Mouse (Mus musculus) adrenal gland, adult (tissue): ENCODE results near the gene Traf3ip3.

Source experiments
- DNase-seq, 2 experiments: peaks; one replicate each; pipeline ENCODE4 v3.0.0; 2022 to 2023; ENCODE audit warnings: low spot score in 1 of 2; ENCODE audit not compliant: inconsistent age in 2 of 2

Gene Traf3ip3

DNA sequence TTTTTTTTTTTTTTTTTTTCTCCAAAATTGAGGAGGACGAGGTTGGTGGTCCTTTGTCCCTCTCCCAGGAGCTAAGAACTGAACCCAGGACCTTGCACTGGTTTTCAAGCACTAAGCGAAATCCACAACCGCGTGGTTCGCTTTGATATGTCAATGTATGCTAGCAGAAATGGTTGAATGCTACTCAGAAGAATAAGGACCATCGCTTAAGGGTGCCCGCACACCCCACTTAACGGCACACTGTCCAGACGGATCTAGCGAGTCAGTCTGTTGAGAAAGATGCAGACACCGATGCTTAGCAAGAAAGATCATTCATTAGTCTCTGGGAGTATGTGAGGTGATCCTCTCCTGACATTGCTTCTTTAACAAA is 71.1 kb downstream of the Traf3ip3 start:
- no peak for DNase-seq

- peak; percentile 95 to 98 for DNase-seq
Observed at GRCm38 (mm10) chr1:193129786-193130455, 71.6 kb downstream of the Traf3ip3 start, which contains the start of gene Diexf. TSS of gene Diexf (minus strand) at chr1:193130272.

DNA sequence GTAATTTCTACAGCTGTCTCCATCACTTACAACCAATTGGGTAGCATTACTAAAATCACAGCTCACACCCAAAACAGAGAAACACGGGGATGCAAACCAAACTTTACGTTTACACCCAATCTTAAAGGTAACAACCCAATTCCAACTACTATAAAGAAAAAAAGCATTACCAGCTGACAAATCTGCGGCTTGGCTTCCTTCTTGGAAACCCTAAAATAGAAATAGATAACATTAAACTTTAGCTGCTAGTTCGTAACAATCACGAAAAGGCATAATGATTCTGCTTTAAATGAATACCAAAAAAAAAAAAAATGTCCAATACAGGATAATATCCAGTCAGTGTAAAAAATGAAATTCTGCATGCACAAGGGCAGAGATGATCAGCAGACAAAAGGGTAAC is 72.2 kb downstream of the Traf3ip3 start:
- no peak for DNase-seq

DNA sequence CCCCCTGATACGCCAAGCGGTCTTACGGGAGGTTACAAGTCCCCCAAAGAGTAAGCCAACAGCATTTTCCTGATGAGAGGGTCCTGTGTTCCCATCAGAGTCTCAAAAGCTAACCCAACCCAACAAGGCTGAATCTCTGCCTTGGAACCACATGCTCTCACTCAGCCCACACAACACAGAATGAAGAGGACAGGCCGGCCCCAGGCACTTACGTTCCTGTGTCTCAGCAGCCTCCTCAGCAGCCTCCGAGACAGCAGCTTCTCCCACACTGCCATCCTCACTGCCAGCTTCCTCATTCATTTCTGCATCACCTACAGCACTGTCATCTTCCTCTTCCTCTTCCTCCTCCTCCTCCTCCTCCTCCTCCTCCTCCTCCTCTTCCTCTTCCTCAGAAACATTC is 73.4 kb downstream of the Traf3ip3 start:
- no peak for DNase-seq

DNA sequence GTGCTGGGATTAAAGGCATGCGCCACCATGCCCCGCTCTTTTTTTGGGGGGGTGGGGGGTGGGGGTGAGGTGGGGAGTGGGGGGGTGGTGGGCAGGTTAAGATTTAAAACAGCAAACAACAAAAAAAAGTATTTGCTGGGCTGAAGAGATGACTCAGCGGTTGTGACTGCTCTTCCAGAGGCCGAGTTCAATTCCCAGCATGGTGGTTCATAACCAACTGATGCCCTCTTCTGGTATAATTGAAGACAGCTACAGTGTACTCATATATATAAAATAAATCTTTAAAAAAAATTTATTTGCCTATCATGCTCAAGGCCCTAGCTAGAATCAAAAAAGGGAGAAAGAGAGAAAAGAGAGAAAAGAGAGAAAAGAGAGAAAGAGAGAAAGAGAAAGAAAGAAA is 75.7 kb downstream of the Traf3ip3 start:
- peak in 1 of 2 experiments; percentile 57 for DNase-seq
